Mouse (Mus musculus) embryonic fibroblast, embryonic 13.5 days (primary cell): Measurements from ENCODE around the gene Acsl4. TPM values are rescaled to one million over a fixed set of nuclear protein-coding genes. Genes with fewer than 3 reads are reported as not detected.

Source experiments
- H3K27ac ChIP-seq: 2 replicates; pipeline ENCODE4 v1.5.1; 2012; ENCODE audit warnings: low read length, control low read depth, inconsistent platforms; ENCODE audit not compliant: insufficient read depth
- H3K4me1 ChIP-seq: 2 replicates; pipeline ENCODE4 v1.6.1; 2011; ENCODE audit warnings: low read length; ENCODE audit not compliant: control insufficient read depth, insufficient read depth
- H3K4me3 ChIP-seq: 2 replicates; pipeline ENCODE4 v1.5.1; 2011; ENCODE audit warnings: mild to moderate bottlenecking, control low read depth, low read length; ENCODE audit not compliant: insufficient read depth
- CTCF ChIP-seq: IDR thresholded peaks from 2 replicates; pipeline ENCODE4 v1.5.1; 2011; ENCODE audit warnings: mild to moderate bottlenecking, control low read depth, low read length, moderate library complexity, borderline replicate concordance; ENCODE audit not compliant: insufficient read depth
- POLR2A ChIP-seq: IDR thresholded peaks from 2 replicates; pipeline ENCODE4 v1.6.1; 2011; ENCODE audit warnings: low read depth, mild to moderate bottlenecking, control low read depth, low read length, moderate library complexity
- polyA plus RNA-seq: library from polyadenylated mRNA; stranded (reverse); fragments of >200 nt; gene quantifications from 2 replicates; pipeline ENCODE4 v1.2.4, GENCODE M21; 2011; ENCODE audit warnings: low read depth; ENCODE audit not compliant: missing spikeins, insufficient read length

The Acsl4 gene
- polyA plus RNA-seq, 1 experiment: 34.0 TPM

GRCm38 (mm10) chrX:142369935-142370334 lies 20.4 kb downstream of the Acsl4 start:
- no peak overlapping the region for H3K4me3 ChIP-seq
- H3K4me1 ChIP-seq: no peaks in the 10 kb centered on the region
- H3K27ac ChIP-seq: peak overlapping the region; percentile 78
- TF ChIP-seq CTCF (no peak), POLR2A (no peak)

GRCm38 (mm10) chrX:142363882-142364281 lies 26.5 kb downstream of the Acsl4 start:
- no peaks in the 10 kb centered on the region for H3K4me1 ChIP-seq
- H3K27ac ChIP-seq: no peak overlapping the region
- no peak for TF ChIP-seq POLR2A

DNA sequence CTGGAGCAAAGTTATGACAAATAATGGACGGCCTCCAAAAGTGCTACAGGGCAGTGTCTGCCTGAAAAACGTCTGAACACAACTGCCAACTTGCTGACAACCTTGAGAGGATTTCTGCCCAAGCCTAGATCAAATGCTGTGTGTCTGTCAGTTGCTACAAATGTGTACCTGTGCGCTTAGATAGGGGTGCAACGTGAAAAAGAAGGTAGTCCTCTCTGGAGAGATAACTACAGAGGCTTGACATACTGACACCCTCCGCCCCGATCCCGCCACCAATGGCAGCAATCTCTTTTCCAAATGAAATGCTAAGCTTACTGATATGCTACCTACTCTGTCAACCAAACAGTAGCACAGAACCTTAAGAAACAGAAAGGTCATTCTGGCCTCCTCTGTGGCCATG lies 31.3 kb downstream of the Acsl4 start:
- Histone ChIP-seq H3K4me1 (no peaks in the 10 kb centered on the region), H3K4me3 (no peak overlapping the region), H3K27ac (no peak overlapping the region)
- TF ChIP-seq CTCF (no peak), POLR2A (no peak)

More at GRCm38 (mm10) chrX:142363882-142364281, 26.5 kb downstream of the Acsl4 start:
- no peak overlapping the region for H3K4me3 ChIP-seq

DNA sequence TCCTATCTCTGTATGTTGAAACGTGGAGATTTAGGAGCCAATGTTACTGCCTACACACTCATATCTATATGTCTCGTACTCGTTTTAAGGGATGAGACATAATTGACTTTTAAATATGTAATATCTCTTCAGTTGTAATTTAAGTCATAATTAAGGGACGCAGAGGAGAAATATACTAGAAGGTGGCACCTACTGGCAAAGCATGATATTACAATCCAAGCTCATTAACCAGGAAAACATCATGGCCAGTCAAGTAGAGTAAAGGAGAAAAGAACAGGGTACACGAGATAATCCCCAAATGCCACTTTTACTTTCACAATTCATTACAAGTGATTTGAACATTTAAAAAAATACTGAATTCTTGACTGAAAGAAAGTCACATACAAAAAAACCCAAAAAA lies 31.9 kb downstream of the Acsl4 start:
- Histone ChIP-seq H3K4me1 (no peaks in the 10 kb centered on the region), H3K4me3 (no peak overlapping the region), H3K27ac (no peak overlapping the region)
- no peak for TF ChIP-seq CTCF
- TF ChIP-seq POLR2A: no peak

DNA sequence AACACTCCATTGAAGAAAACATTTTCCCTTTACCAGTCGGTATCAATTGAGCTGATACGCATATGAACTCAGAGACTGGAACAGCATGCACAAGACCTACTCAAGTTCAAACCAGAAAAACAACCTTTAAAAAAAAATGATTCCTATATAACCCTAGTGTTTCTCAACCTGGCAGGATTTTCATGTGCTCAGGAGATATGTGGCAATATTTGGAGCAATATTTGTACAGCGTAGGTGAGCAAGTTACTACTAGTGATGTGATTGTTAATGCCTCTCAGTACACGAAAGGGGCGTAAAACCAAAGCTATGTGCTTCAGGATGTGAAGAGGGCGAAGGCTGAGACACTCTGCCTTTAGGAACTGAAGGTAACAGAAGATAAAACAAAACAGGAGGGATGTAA lies 54.1 kb downstream of the Acsl4 start:
- TF ChIP-seq CTCF (no peak), POLR2A (no peak)
- peaks cover 11% of the 10 kb centered on the region; the same call in 1 of the 2 replicates for H3K4me1 ChIP-seq
- no peak overlapping the region for H3K27ac ChIP-seq
- H3K4me3 ChIP-seq: no peak overlapping the region

GRCm38 (mm10) chrX:142335502-142335901 lies 54.8 kb downstream of the Acsl4 start:
- no peak for TF ChIP-seq POLR2A
- no peak for TF ChIP-seq CTCF

GRCm38 (mm10) chrX:142325760-142326159 lies 64.6 kb downstream of the Acsl4 start:
- TF ChIP-seq POLR2A: no peak
- no peak for TF ChIP-seq CTCF
- Histone ChIP-seq H3K4me3 (no peak overlapping the region), H3K4me1 (no peaks in the 10 kb centered on the region), H3K27ac (no peak overlapping the region)

More at GRCm38 (mm10) chrX:142335502-142335901, 54.8 kb downstream of the Acsl4 start:
- Histone ChIP-seq H3K4me3 (no peak overlapping the region), H3K4me1 (peaks cover 11% of the 10 kb centered on the region; the same call in 1 of the 2 replicates), H3K27ac (no peak overlapping the region)

DNA sequence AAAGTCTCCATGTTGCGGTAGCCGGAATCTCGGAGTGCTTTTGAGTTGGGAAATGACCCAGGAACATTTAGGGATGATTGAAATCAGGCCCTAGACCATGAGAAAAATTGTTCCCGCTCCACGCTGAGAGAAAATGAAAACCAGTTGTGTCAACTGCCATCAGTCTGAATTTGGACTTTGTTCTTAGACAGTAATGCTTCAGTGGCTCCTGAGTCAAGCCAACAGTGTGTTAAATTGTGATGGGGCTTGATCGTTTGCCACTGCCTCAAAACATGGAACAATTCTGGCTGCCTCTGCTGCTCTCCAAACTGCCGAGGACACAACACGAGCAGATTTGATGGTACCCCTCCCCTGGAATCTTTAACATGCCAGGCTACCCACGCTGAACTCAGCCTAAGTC lies 74.2 kb downstream of the Acsl4 start:
- TF ChIP-seq CTCF: no peak
- TF ChIP-seq POLR2A: no peak
- no peak overlapping the region for H3K4me3 ChIP-seq
- H3K4me1 ChIP-seq: no peaks in the 10 kb centered on the region
- no peak overlapping the region for H3K27ac ChIP-seq

GRCm38 (mm10) chrX:142315270-142315669 lies 75.1 kb downstream of the Acsl4 start:
- Histone ChIP-seq H3K27ac (no peak overlapping the region), H3K4me1 (0 out of 2 replicates have a peak, but pooled peaks cover 3% of the 10 kb centered on the region), H3K4me3 (no peak overlapping the region)
- TF ChIP-seq POLR2A (no peak), CTCF (no peak)

- peak; percentile 16; the same call in 1 of the 2 replicates for TF ChIP-seq CTCF
- TF ChIP-seq POLR2A: no peak
- Histone ChIP-seq H3K4me1 (0 out of 2 replicates have a peak, but pooled peaks cover 3% of the 10 kb centered on the region), H3K4me3 (no peak overlapping the region), H3K27ac (no peak overlapping the region)
Measured at GRCm38 (mm10) chrX:142314307-142315024, 75.9 kb downstream of the Acsl4 start.

DNA sequence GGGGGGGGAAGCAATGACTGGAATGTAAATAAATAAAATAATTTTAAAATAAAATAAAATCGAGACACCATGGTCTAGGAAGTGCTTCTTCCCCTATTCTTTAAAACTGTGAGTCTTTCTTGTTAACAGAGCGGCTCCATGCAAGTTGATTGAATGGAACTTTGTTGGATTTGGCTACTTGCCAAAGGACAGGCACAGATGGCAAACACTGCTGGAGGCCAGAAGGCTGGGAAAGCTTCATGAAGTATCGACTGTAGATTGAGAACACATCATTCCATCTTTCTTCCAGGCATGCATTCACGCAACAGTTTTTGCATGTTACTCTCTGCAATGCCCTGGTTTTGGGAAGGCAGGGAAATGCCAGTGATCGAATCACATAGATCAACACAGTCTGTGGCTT lies 79.9 kb downstream of the Acsl4 start:
- Histone ChIP-seq H3K27ac (no peak overlapping the region), H3K4me3 (no peak overlapping the region), H3K4me1 (0 out of 2 replicates have a peak, but pooled peaks cover 3% of the 10 kb centered on the region)
- TF ChIP-seq POLR2A (no peak), CTCF (no peak)
